Mouse (Mus musculus) myocyte (in vitro differentiated cells): ENCODE data around the gene Psmd3. TPM values are rescaled to one million over a fixed set of nuclear protein-coding genes. Genes with fewer than 3 reads are reported as not detected.

Experiments used
- H3K27me3 ChIP-seq: one replicate; pipeline ENCODE4 v1.6.1; 2011; ENCODE audit not compliant: control insufficient read depth, insufficient read depth, insufficient read length
- H3K36me3 ChIP-seq: one replicate; pipeline ENCODE4 v1.6.1; 2011; ENCODE audit not compliant: control insufficient read depth, insufficient read depth
- H3K4me2 ChIP-seq: one replicate; pipeline ENCODE4 v1.6.1; 2011; ENCODE audit warnings: low read depth, control low read depth
- H3K4me3 ChIP-seq: one replicate; pipeline ENCODE4 v1.5.1; 2011; ENCODE audit warnings: mild to moderate bottlenecking, control low read depth, moderate library complexity
- H3K79me2 ChIP-seq: one replicate; pipeline ENCODE4 v1.6.1; 2011; ENCODE audit not compliant: control insufficient read depth, insufficient read depth
- H3ac ChIP-seq: one replicate; pipeline ENCODE4 v1.6.1; 2011; ENCODE audit not compliant: control insufficient read depth, insufficient read length
- CEBPB ChIP-seq: IDR thresholded peaks from 2 replicates; pipeline ENCODE4 v1.6.1; 2011; ENCODE audit warnings: mild to moderate bottlenecking, moderate library complexity; ENCODE audit not compliant: poor library complexity, insufficient read depth, severe bottlenecking
- E2F4 ChIP-seq: IDR thresholded peaks from one replicate; pipeline ENCODE4 v1.6.1; 2011; ENCODE audit warnings: mild to moderate bottlenecking, control low read depth, moderate library complexity; ENCODE audit not compliant: insufficient read depth
- MAX ChIP-seq: IDR thresholded peaks from one replicate; pipeline ENCODE4 v1.6.1; 2011; ENCODE audit warnings: low read depth, mild to moderate bottlenecking, control low read depth
- MYOD1 ChIP-seq, 3 experiments: IDR thresholded peaks; one replicate each; pipeline ENCODE4 v1.6.1; 2011; ENCODE audit warnings: control low read depth in 2 of 3, low read depth in 2 of 3, mild to moderate bottlenecking in 2 of 3, moderate library complexity in 1 of 3; ENCODE audit not compliant: insufficient read length in 2 of 3, control insufficient read depth in 1 of 3
- MYOG ChIP-seq, 3 experiments: IDR thresholded peaks; one replicate each; pipeline ENCODE4 v1.6.1; 2011; ENCODE audit warnings: control low read depth in 2 of 3, low read depth in 2 of 3, mild to moderate bottlenecking in 2 of 3; ENCODE audit not compliant: insufficient read length in 2 of 3, control insufficient read depth in 1 of 3, insufficient read depth in 1 of 3
- POLR2A ChIP-seq: IDR thresholded peaks from one replicate; pipeline ENCODE4 v1.6.1; 2011; ENCODE audit warnings: low read depth, mild to moderate bottlenecking, control low read depth, moderate library complexity; ENCODE audit not compliant: insufficient read length
- POLR2AphosphoS2 ChIP-seq: IDR thresholded peaks from one replicate; pipeline ENCODE4 v1.6.1; 2011; ENCODE audit warnings: low read depth, control low read depth; ENCODE audit not compliant: insufficient read length
- REST ChIP-seq: IDR thresholded peaks from one replicate; pipeline ENCODE4 v1.6.1; 2011; ENCODE audit warnings: mild to moderate bottlenecking, control low read depth, moderate library complexity; ENCODE audit not compliant: insufficient read depth, insufficient read length
- SRF ChIP-seq: IDR thresholded peaks from one replicate; pipeline ENCODE4 v1.6.1; 2011; ENCODE audit warnings: low read depth; ENCODE audit not compliant: control insufficient read depth, insufficient read length
- TCF12 ChIP-seq: IDR thresholded peaks from one replicate; pipeline ENCODE4 v1.6.1; 2011; ENCODE audit warnings: mild to moderate bottlenecking, control low read depth; ENCODE audit not compliant: poor library complexity, insufficient read depth, severe bottlenecking
- TCF3 ChIP-seq: IDR thresholded peaks from one replicate; pipeline ENCODE4 v1.6.1; 2011; ENCODE audit warnings: low read depth, control low read depth; ENCODE audit not compliant: insufficient read length
- USF1 ChIP-seq: IDR thresholded peaks from one replicate; pipeline ENCODE4 v1.6.1; 2011; ENCODE audit warnings: low read depth, mild to moderate bottlenecking, control low read depth, moderate library complexity
- polyA plus RNA-seq: library from polyadenylated mRNA; unstranded; fragments of >200 nt; fragmentation: generic; extraction: Trizol; gene quantifications from one replicate; pipeline ENCODE4 v1.2.1, GENCODE M21; 2012; ENCODE audit warnings: missing spikeins

The Psmd3 gene
- polyA plus RNA-seq, 1 experiment = 250 TPM

DNA sequence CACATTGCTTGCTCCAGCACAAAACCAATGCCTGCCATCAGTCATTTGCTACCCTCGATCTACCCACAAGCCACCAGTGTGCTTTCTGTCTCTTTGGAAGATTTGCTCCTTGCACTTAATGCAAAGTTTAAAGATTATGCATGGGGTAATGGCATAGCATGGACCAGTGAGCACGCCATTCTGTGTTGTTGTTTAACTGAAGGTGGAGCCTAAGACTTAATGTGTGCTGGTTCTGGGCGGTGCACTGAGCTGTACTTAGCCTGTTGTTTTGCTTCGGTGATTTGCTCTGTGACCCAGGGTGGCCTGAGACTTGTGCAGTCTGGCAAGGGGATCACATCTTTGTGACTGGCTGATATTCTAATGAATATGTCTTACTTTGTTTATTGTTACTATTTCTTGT lies 4.6 kb downstream of the Psmd3 start:
- TF ChIP-seq REST (no peak), TCF3 (no peak), MYOG (IDR thresholded peaks at IDR 0.05; ENCODE audit: control insufficient read depth in 1 of 3, insufficient read depth in 1 of 3, insufficient read length in 2 of 3, low read depth in 2 of 3) (no peak), E2F4 (no peak), USF1 (no peak), POLR2A (no peak), TCF12 (no peak), MYOD1 (IDR thresholded peaks at IDR 0.05; ENCODE audit: control insufficient read depth in 1 of 3, insufficient read length in 2 of 3, low read depth in 2 of 3) (no peak), CEBPB (no peak), MAX (no peak), SRF (no peak), POLR2AphosphoS2 (no peak)
- Histone ChIP-seq H3K36me3 (peaks cover 56% of the 10 kb centered on the region), H3K79me2 (peaks cover 28% of the 10 kb centered on the region)

DNA sequence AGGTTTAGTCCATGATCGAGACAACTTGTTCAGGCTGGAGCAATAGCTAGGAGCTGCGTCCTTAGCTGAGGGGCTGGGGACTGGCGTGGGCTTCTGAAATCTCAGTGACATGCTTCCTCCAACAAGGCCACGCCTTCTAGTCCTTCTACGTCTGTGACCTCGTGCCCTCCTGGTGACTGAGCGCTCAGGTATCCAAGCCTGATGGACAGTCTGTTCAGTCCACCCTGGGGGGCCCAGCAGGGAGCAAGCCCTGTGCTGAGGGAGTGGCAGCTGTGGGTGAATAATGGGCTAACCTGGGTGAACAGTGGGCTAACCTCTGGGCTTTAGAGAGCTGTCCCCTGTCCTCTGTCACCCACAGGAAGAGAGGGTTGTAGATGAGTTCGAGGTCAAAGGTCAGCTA lies 5.7 kb downstream of the Psmd3 start:
- Histone ChIP-seq H3K4me2 (no peak overlapping the region), H3K79me2 (peaks cover 22% of the 10 kb centered on the region), H3K36me3 (peaks cover 56% of the 10 kb centered on the region), H3K4me3 (no peak overlapping the region), H3K27me3 (no peaks in the 10 kb centered on the region), H3ac (no peak overlapping the region)
- no peak for TF ChIP-seq MYOD1 (IDR thresholded peaks at IDR 0.05; ENCODE audit: control insufficient read depth in 1 of 3, insufficient read length in 2 of 3, low read depth in 2 of 3)
- TF ChIP-seq CEBPB = no peak
- TF ChIP-seq SRF = no peak
- no peak for TF ChIP-seq POLR2A
- no peak for TF ChIP-seq USF1
- TF ChIP-seq TCF12 = no peak
- TF ChIP-seq MYOG (IDR thresholded peaks at IDR 0.05; ENCODE audit: control insufficient read depth in 1 of 3, insufficient read depth in 1 of 3, insufficient read length in 2 of 3, low read depth in 2 of 3) = no peak
- no peak for TF ChIP-seq TCF3
- no peak for TF ChIP-seq E2F4
- TF ChIP-seq POLR2AphosphoS2 = no peak
- no peak for TF ChIP-seq REST
- no peak for TF ChIP-seq MAX

More for the DNA sequence above, 4.6 kb downstream of the Psmd3 start:
- Histone ChIP-seq H3ac (no peak overlapping the region), H3K27me3 (no peaks in the 10 kb centered on the region), H3K4me2 (no peak overlapping the region), H3K4me3 (no peak overlapping the region)

DNA sequence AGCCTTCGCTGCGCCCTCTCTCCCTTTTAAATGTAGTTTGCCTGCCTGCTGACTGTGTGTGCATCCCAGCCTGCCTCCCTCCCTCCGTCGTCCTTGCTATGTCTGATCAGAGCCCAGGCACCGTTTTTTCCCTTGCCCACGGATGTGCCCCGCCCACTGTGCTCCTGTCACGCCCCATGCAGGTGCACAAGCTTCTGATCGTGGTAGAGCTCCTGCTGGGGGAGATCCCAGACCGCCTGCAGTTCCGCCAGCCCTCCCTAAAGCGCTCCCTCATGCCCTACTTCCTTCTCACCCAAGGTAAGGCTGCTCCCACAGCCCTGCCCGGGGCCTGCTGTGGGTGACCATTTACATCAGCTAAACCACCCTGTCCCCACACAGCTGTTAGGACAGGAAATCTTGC lies 10.8 kb downstream of the Psmd3 start:
- no peak for TF ChIP-seq USF1
- no peak for TF ChIP-seq TCF12
- no peak for TF ChIP-seq E2F4
- TF ChIP-seq POLR2A = no peak
- TF ChIP-seq MAX = no peak
- no peak for TF ChIP-seq TCF3
- peaks cover 45% of the 10 kb centered on the region for H3K36me3 ChIP-seq
- H3K79me2 ChIP-seq = no peaks in the 10 kb centered on the region
- no peak overlapping the region for H3ac ChIP-seq
- no peak overlapping the region for H3K4me2 ChIP-seq
- H3K27me3 ChIP-seq = no peaks in the 10 kb centered on the region
- no peak overlapping the region for H3K4me3 ChIP-seq

DNA sequence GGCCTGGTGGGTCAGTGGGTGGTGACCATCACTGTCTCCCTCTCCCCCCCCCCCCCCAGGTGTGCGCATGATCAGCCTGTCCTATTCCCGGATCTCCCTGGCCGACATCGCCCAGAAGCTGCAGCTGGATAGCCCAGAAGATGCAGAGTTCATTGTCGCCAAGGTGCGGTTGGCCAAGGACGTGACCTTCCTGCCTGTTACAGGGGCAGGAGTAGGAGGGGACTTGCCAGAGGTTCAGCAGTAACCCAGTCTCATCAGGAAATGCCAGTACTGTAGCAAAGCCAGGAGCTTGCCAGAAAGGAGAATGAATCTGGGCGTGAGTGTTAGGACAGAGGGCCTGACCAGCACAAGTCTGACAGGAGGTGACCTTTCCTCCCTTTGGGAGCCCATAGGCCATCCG lies 11.4 kb downstream of the Psmd3 start:
- no peak for TF ChIP-seq POLR2AphosphoS2
- TF ChIP-seq REST = no peak
- no peak for TF ChIP-seq SRF
- TF ChIP-seq USF1 = no peak
- TF ChIP-seq POLR2A = no peak
- TF ChIP-seq MAX = no peak
- no peak for TF ChIP-seq MYOG (IDR thresholded peaks at IDR 0.05; ENCODE audit: control insufficient read depth in 1 of 3, insufficient read depth in 1 of 3, insufficient read length in 2 of 3, low read depth in 2 of 3)
- no peak for TF ChIP-seq E2F4
- TF ChIP-seq CEBPB = no peak
- no peak for TF ChIP-seq TCF3
- no peak for TF ChIP-seq MYOD1 (IDR thresholded peaks at IDR 0.05; ENCODE audit: control insufficient read depth in 1 of 3, insufficient read length in 2 of 3, low read depth in 2 of 3)
- TF ChIP-seq TCF12 = no peak
- H3K27me3 ChIP-seq = no peaks in the 10 kb centered on the region
- no peak overlapping the region for H3ac ChIP-seq
- H3K36me3 ChIP-seq = peaks cover 45% of the 10 kb centered on the region
- no peak overlapping the region for H3K4me3 ChIP-seq
- H3K4me2 ChIP-seq = no peak overlapping the region
- no peaks in the 10 kb centered on the region for H3K79me2 ChIP-seq

GRCm38 (mm10) chr11:98694301-98694700 lies 11.9 kb downstream of the Psmd3 start:
- Histone ChIP-seq H3K4me3 (no peak overlapping the region), H3K4me2 (no peak overlapping the region), H3K36me3 (peaks cover 42% of the 10 kb centered on the region), H3K79me2 (no peaks in the 10 kb centered on the region), H3ac (no peak overlapping the region), H3K27me3 (no peaks in the 10 kb centered on the region)
- no peak for TF ChIP-seq USF1
- no peak for TF ChIP-seq TCF12
- TF ChIP-seq MAX = no peak
- TF ChIP-seq POLR2AphosphoS2 = no peak
- no peak for TF ChIP-seq CEBPB
- TF ChIP-seq E2F4 = no peak
- TF ChIP-seq TCF3 = no peak
- no peak for TF ChIP-seq MYOG (IDR thresholded peaks at IDR 0.05; ENCODE audit: control insufficient read depth in 1 of 3, insufficient read depth in 1 of 3, insufficient read length in 2 of 3, low read depth in 2 of 3)
